Comparison of ENCODE assay signal across 7 mouse cellular contexts in the genomic region with DNA sequence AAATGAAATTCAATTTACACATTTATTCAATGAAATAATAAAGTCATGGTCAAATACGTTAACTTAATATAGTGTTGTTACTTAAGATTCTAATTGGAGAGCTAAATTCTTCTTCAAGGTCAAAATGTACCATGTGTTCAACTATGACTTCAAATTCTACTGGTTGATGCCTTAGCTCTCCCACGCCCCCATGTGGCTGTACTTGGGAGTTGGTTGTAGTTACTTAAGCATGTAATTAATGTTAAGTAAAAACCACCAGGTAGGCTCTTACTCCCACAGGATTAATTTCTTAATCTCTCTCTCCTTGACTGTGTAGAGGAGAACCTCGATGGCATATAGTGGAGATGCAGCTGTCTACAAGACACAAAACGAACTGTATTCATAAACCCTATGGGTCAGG.
DNase-seq lines count a peak whose midpoint lies in the region; ATAC-seq and TF ChIP-seq lines count a peak whose summit lies in the region.

No protein-coding gene starts in this region.

- H3K27me3 ChIP-seq in liver, postnatal 0 days (ENCODE audit: insufficient read depth, low read length): no peaks in the 10 kb centered on the region

- H3K4me1 ChIP-seq in liver, postnatal 0 days (ENCODE audit: insufficient read depth): no peaks in the 10 kb centered on the region

- no peak for ATAC-seq in liver, postnatal 0 days
- 0 out of 2 replicates have a peak, but pooled peaks have one; percentile 39 for ATAC-seq in megakaryocyte, adult 5-6 weeks (ENCODE audit: poor library complexity, severe bottlenecking)

- H3K27ac ChIP-seq in liver, postnatal 0 days (ENCODE audit: low read depth): no peak overlapping the region

- H3K9me3 ChIP-seq in liver, postnatal 0 days (ENCODE audit: low read length): no peaks in the 10 kb centered on the region

- H3K9ac ChIP-seq in liver, postnatal 0 days (replicated peaks): no peak overlapping the region

- H3K4me2 ChIP-seq in liver, postnatal 0 days (ENCODE audit: low read depth, low read length): no peak overlapping the region

- TF ChIP-seq EP300 in liver, postnatal 0 days (IDR thresholded peaks at IDR 0.05; ENCODE audit: low read depth): no peak

- DNase-seq in liver, postnatal 0 days: peak; percentile 15
- DNase-seq in liver (no peak), adipocyte (ENCODE audit: low spot score) (peak; percentile 2)
- peak; percentile 40 to 43 for DNase-seq in cerebellum, adult 18-20 months
- DNase-seq in thymus, postnatal 0 days (ENCODE audit: low spot score): no peak
- no peak for DNase-seq in right cerebral cortex, postnatal 10 days (ENCODE audit: low spot score in 2 of 2)

- peak; percentile 34 for TF ChIP-seq CTCF in liver, postnatal 0 days (IDR thresholded peaks at IDR 0.05; ENCODE audit: low read depth)

- H3K4me3 ChIP-seq in liver, postnatal 0 days (ENCODE audit: low read depth, low read length): no peak overlapping the region

- H3K36me3 ChIP-seq in liver, postnatal 0 days (replicated peaks; ENCODE audit: insufficient read depth, low read length): no peaks in the 10 kb centered on the region

- 49% methylated on average over 4 of the region's 4 CpGs for WGBS in liver, postnatal 0 days (ENCODE audit: insufficient replicate concordance)

Comparison
In these comparisons a context has a peak if more than half of its experiments do, and no peak if none do; other contexts are left out.
1. DNase-seq: peak in liver, postnatal 0 days (single experiment), adipocyte (single experiment) and cerebellum, adult 18-20 months (2 of 2); none in liver (single experiment), thymus, postnatal 0 days (single experiment) and right cerebral cortex, postnatal 10 days (0 of 2).